Mouse (Mus musculus) midbrain, embryonic 10.5 days (tissue): ENCODE data around the gene Zfp280c. TPM values are rescaled to one million over a fixed set of nuclear protein-coding genes. Genes with fewer than 3 reads are reported as not detected.

Source experiments
- DNase-seq: peaks from one replicate; pipeline ENCODE4 v3.0.0-alpha.2; 2017; ENCODE audit warnings: low spot score
- H3K27ac ChIP-seq: fragments of 300-500 bp; sonication (generic); replicated peaks from 2 replicates; pipeline ENCODE4 v1.5.1; 2016; ENCODE audit warnings: mild to moderate bottlenecking
- H3K27me3 ChIP-seq: fragments of 300-500 bp; sonication (generic); 2 replicates; pipeline ENCODE4 v1.6.1; 2016; ENCODE audit warnings: low read depth, mild to moderate bottlenecking; ENCODE audit not compliant: poor library complexity, severe bottlenecking
- H3K36me3 ChIP-seq: fragments of 300-500 bp; sonication (generic); 2 replicates; pipeline ENCODE4 v1.6.1; 2016; ENCODE audit warnings: mild to moderate bottlenecking, moderate library complexity
- H3K4me1 ChIP-seq: fragments of 300-500 bp; sonication (generic); 2 replicates; pipeline ENCODE4 v1.6.1; 2016
- H3K4me3 ChIP-seq: fragments of 300-500 bp; sonication (generic); 2 replicates; pipeline ENCODE4 v1.5.1; 2016; ENCODE audit warnings: mild to moderate bottlenecking, moderate library complexity
- H3K9me3 ChIP-seq: fragments of 300-500 bp; sonication (generic); replicated peaks from 2 replicates; pipeline ENCODE4 v1.6.1; 2016; ENCODE audit warnings: mild to moderate bottlenecking
- WGBS: fragments of 180-500 bp; shearing (Covaris S2); methylation state at CpG from one replicate; pipeline ENCODE4 v1.1.7; 2016; 5-methylcytosine and 5-hydroxymethylcytosine counted together
- microRNA-seq: library from miRNA; unstranded; fragments of <30 nt; microRNA quantifications from one replicate; pipeline ENCODE4, GENCODE M21; 2017
- polyA plus RNA-seq: library from polyadenylated mRNA; unstranded; fragments of >200 nt; fragmentation: Nextera tagmentation; extraction: Ambion mirVana; gene quantifications from 2 replicates; pipeline ENCODE4 v1.2.1, GENCODE M21; 2016

Gene Zfp280c
- polyA plus RNA-seq, 1 experiment from 2014 or later, result 19.2 TPM

DNA sequence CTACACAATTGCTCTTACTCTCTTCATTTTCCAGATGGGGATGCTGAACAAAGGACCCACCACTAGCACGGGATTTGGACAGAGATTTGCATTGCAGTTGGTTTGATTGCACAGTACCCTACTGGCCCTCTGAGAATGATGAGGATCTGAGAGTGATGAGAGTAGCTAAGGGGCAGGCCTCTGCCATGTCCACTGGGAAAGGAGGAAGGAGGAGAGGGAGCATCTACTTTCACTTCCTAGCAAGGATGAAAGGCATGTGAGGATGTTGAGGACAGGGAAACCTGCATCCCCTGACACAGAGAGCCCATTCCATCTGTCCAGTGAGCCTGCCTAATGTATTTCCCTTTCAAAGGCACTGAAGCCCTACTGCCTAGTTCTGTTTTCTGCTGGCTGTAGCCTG lies 69.0 kb downstream of the Zfp280c start:
- 77% methylated on average over 1 of the region's 1 CpGs for WGBS
- H3K4me1 ChIP-seq, result no peaks in the 10 kb centered on the region
- no peak for DNase-seq
- H3K4me3 ChIP-seq, result no peak overlapping the region
- no peak overlapping the region for H3K27ac ChIP-seq
- H3K36me3 ChIP-seq, result no peaks in the 10 kb centered on the region
- H3K9me3 ChIP-seq, result no peaks in the 10 kb centered on the region
- no peaks in the 10 kb centered on the region for H3K27me3 ChIP-seq

DNA sequence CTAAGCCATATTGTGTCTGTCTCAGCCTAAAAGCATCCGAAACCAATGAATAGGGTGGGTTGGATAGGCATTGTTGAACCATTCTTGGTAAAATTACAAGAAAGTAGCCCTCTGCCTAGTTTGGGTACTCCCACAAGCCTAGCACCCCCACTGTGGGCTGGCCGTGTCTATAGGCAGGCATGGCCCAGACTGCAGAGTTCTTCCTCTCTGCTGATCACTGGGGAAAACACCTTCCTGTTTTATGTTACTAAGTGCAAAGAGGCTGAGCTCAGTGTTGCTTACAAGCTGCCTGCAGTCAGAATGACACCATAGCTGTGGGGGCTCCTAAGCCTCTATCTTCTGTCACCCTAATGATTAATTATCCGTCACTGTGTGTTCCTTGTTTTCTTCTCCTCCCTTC lies 70.8 kb downstream of the Zfp280c start:
- Histone ChIP-seq H3K4me3 (no peak overlapping the region), H3K36me3 (no peaks in the 10 kb centered on the region), H3K9me3 (no peaks in the 10 kb centered on the region), H3K27ac (no peak overlapping the region), H3K4me1 (peaks cover 15% of the 10 kb centered on the region; the same call in 1 of the 2 replicates), H3K27me3 (no peaks in the 10 kb centered on the region)
- DNase-seq, result no peak
- 72% methylated on average over 3 of the region's 3 CpGs for WGBS

DNA sequence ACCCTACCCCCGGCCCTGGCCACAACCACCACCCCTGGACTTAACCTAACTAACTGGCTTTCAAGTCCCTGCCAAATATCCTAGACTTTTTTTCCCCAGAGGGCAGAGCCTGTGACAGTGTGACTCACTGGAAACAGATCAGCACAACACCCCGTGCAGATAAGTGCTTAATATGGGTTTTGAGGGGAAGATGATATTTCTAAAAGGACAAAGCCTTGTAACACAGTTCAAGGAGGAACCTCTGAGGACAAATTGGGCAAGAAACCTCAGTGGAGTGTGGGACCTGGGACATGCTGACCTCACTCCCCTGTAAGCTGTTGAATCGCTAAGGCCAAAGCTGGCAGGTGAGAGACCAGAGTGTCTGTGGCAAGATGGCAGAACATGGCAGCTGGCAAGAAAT lies 72.7 kb downstream of the Zfp280c start:
- H3K36me3 ChIP-seq, result no peaks in the 10 kb centered on the region; the same call in 1 of the 2 replicates
- no peak overlapping the region for H3K27ac ChIP-seq
- no peaks in the 10 kb centered on the region for H3K9me3 ChIP-seq
- 81% methylated on average over 3 of the region's 3 CpGs for WGBS
- no peaks in the 10 kb centered on the region for H3K27me3 ChIP-seq
- DNase-seq, result no peak
- H3K4me1 ChIP-seq, result peaks cover 19% of the 10 kb centered on the region; the same call in 1 of the 2 replicates
- no peak overlapping the region for H3K4me3 ChIP-seq

GRCm38 (mm10) chrX:48519549-48520085 lies 74.7 kb downstream of the Zfp280c start:
- Histone ChIP-seq H3K4me3 (peak overlapping the region; percentile 58), H3K9me3 (no peaks in the 10 kb centered on the region), H3K27ac (peak overlapping the region; percentile 84), H3K36me3 (no peaks in the 10 kb centered on the region; the same call in 1 of the 2 replicates), H3K4me1 (peaks cover 19% of the 10 kb centered on the region; the same call in 1 of the 2 replicates), H3K27me3 (no peaks in the 10 kb centered on the region)
- WGBS, result 29% methylated on average over 20 of the region's 20 CpGs
- no peak for DNase-seq

DNA sequence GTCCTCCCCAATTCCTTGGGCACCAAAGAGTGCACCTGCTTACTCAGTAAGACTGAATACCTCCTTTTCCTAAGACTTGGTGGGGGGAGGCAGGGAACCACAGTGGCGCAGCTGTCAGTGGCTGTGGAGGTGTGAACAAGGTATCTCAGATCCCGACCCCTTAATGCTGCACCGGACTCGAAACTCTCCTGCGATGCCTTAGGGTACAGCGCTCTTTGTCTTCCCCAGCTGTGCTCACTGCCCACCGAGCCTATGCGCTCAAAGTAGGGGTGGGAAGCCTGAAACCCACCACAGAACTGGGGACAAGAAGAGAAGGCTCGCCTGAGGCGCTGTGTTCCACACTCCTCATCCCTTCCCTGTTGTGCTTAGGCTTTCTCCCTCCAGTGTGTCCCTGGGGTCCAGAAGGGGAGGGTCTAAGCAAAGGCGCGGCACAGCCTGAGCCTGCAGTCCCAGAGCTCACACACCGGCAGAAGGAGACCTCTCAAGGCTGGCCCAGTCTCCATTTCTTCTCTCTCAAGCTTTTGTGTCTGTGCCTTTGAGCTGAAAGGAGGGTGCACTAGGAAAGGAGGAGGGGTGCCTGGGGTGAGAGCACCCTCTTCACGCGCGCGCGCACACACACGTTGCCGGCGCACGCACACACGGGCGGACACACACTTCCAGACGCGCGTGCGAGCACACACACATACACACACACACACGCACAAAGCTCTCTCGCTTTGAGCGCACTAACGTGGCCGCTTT lies 75.3 kb downstream of the Zfp280c start, which contains the start of gene Rab33a:
Rab33a (plus strand) TSS at position 478 of the 741 bp plus-strand sequence.
- peaks cover 22% of the 10 kb centered on the region; the same call in 1 of the 2 replicates for H3K4me1 ChIP-seq
- peak; percentile 40 for DNase-seq
- 17% methylated on average over 33 of the region's 33 CpGs for WGBS
- peak within 1 kb of the TSS; percentile 58 for H3K4me3 ChIP-seq
- H3K27me3 ChIP-seq, result no peaks in the 10 kb centered on the region
- no peaks in the 10 kb centered on the region for H3K9me3 ChIP-seq
- H3K27ac ChIP-seq, result peak within 1 kb of the TSS; percentile 84
- no peaks in the 10 kb centered on the region; the same call in 1 of the 2 replicates for H3K36me3 ChIP-seq

DNA sequence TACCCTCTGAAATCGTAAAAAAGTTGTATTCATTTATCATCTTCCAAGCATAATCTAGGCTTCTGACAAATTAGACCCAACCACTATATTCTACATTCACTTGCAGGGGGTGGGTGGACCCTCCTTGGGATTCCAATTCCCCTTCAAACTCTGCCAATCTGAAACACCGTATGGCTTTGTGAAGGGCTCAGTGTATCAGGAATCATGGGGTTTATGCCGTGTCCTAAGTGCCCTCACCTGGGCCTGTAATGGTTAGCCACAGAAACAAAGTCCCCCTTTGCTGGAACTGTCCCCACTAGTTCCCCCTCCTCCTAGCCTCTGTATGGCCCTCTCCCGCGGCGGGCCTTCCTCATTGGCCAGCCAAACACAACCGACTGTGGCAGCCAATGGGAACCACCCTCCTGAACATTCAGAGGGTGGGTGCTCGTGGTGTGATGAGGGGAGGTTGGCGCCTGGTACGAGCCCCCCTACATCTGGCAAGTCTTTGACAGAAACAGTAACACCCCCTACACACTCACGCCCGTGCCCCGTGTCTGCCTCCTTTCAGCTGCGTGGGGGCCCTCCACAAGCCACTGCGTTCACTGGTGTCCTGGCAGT lies 76.0 kb downstream of the Zfp280c start:
- Histone ChIP-seq H3K4me1 (peaks cover 22% of the 10 kb centered on the region; the same call in 1 of the 2 replicates), H3K4me3 (peak overlapping the region; percentile 58), H3K9me3 (no peaks in the 10 kb centered on the region), H3K27me3 (no peaks in the 10 kb centered on the region), H3K36me3 (no peaks in the 10 kb centered on the region; the same call in 1 of the 2 replicates), H3K27ac (peak overlapping the region; percentile 84)
- 21% methylated on average over 15 of the region's 15 CpGs for WGBS
- peak; percentile 57 for DNase-seq

DNA sequence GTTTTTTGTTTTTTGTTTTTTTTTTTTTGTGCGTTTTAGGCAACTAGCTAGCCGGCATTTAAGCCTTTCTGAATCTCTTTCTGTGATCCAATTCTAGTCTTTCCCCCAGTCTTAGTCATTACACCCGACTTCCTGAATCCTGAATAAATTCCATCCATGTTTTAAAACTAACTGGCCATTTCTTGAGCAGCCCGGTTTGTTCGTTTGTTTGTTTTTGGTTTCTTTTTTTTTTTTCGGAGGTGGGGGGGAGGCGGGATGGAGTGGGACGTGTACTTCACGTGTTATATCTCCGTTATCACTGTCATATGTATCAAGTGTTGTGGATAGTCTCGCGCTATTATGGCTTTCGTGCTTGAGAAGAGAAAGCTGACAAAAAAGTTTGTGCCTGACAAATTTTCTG lies 80.5 kb downstream of the Zfp280c start:
- Histone ChIP-seq H3K27me3 (no peaks in the 10 kb centered on the region), H3K4me3 (peak overlapping the region; percentile 62), H3K36me3 (no peaks in the 10 kb centered on the region; the same call in 1 of the 2 replicates), H3K4me1 (peaks cover 18% of the 10 kb centered on the region), H3K9me3 (no peaks in the 10 kb centered on the region), H3K27ac (peak overlapping the region; percentile 84)
- DNase-seq, result no peak
- 14% methylated on average over 13 of the region's 13 CpGs for WGBS

GRCm38 (mm10) chrX:48513166-48513807 lies 81.0 kb downstream of the Zfp280c start, which contains the start of gene Aifm1:
Aifm1 (minus strand) TSS chrX:48513563.
- WGBS, result 22% methylated on average over 44 of the region's 45 CpGs
- peak; percentile 90 for DNase-seq
- Histone ChIP-seq H3K27me3 (no peaks in the 10 kb centered on the region), H3K4me1 (peaks cover 12% of the 10 kb centered on the region), H3K36me3 (no peaks in the 10 kb centered on the region; the same call in 1 of the 2 replicates), H3K4me3 (peak within 1 kb of the TSS; percentile 62), H3K9me3 (no peaks in the 10 kb centered on the region), H3K27ac (peak within 1 kb of the TSS; percentile 84)

DNA sequence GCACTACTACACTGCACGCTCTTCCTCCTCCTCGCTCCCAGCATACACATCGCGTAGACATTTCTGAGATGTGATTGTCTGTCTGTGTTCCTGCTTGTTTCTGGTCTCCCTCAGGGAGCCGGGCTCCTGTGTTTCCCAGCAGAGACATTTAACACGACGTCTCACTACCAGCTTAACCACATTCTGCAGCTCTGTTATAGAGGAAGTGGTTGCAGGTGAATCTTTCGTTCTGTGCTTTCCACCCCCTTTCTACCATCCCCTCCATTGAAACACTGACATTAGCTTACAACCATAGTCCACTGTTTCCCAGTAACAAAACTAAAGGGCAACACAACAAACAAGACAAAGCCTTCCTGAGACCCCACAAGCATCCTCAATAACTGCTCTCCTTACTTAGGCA lies 100.5 kb downstream of the Zfp280c start:
- 95% methylated on average over 8 of the region's 8 CpGs for WGBS
- Histone ChIP-seq H3K4me3 (no peak overlapping the region), H3K4me1 (no peaks in the 10 kb centered on the region), H3K27ac (no peak overlapping the region), H3K27me3 (no peaks in the 10 kb centered on the region), H3K36me3 (peaks cover 78% of the 10 kb centered on the region), H3K9me3 (no peaks in the 10 kb centered on the region)
- DNase-seq, result no peak

Small RNAs within 50 kb of the gene (microRNA-seq; reads per million reads assigned to microRNA genes)
- gene Gm27828, result not detected

Other genes starting within 250 kb of the Zfp280c start
- 1.8 and 2.0 TPM in 2 replicates for gene Elf4, start 131.4 kb downstream of the Zfp280c start, polyA plus RNA-seq
- gene Aifm1, start 80.9 kb downstream of the Zfp280c start, polyA plus RNA-seq, result 72.0 and 73.1 TPM in 2 replicates
- gene Rab33a, start 75.2 kb downstream of the Zfp280c start, polyA plus RNA-seq, result 11.1 and 19.1 TPM in 2 replicates
- gene Slc25a14, start 28.9 kb upstream of the Zfp280c start, polyA plus RNA-seq, result 22.8 and 24.8 TPM in 2 replicates
- 0.05 TPM in 1 of 2 replicates, not detected in the other for gene Gpr119, start 80.0 kb upstream of the Zfp280c start, polyA plus RNA-seq
- 24.1 and 24.8 TPM in 2 replicates for gene Rbmx2, start 100.5 kb upstream of the Zfp280c start, polyA plus RNA-seq